Mouse (Mus musculus) liver, embryonic 13.5 days (tissue): ENCODE results near the gene Adam19. TPM values are rescaled to one million over a fixed set of nuclear protein-coding genes. Genes with fewer than 3 reads are reported as not detected.

Experiments
- ATAC-seq: fragments of 200-750 bp; cut with Nextera tagmentation; 2 replicates; pipeline ENCODE4 v1.8.0; 2017; ENCODE audit warnings: low read depth, mild to moderate bottlenecking, moderate number of reproducible peaks, moderate library complexity
- DNase-seq: peaks from one replicate; pipeline ENCODE4 v3.0.0; 2022
- H3K27ac ChIP-seq: fragments of 300-500 bp; sonication (generic); 2 replicates; pipeline ENCODE4 v1.5.1; 2015; ENCODE audit warnings: moderate library complexity, mild to moderate bottlenecking, inconsistent platforms
- H3K27me3 ChIP-seq: fragments of 300-500 bp; sonication (generic); 2 replicates; pipeline ENCODE4 v1.6.1; 2015; ENCODE audit warnings: mild to moderate bottlenecking, inconsistent platforms
- H3K36me3 ChIP-seq: fragments of 300-500 bp; sonication (generic); 2 replicates; pipeline ENCODE4 v1.6.1; 2015; ENCODE audit warnings: mild to moderate bottlenecking, inconsistent platforms
- H3K4me1 ChIP-seq: fragments of 300-500 bp; sonication (generic); replicated peaks from 2 replicates; pipeline ENCODE4 v1.6.1; 2015; ENCODE audit warnings: inconsistent platforms
- H3K4me2 ChIP-seq: fragments of 300-500 bp; sonication (generic); 2 replicates; pipeline ENCODE4 v1.6.1; 2015; ENCODE audit warnings: inconsistent platforms, mild to moderate bottlenecking, moderate library complexity
- H3K4me3 ChIP-seq: fragments of 300-500 bp; sonication (generic); replicated peaks from 2 replicates; pipeline ENCODE4 v1.5.1; 2015; ENCODE audit warnings: mild to moderate bottlenecking, inconsistent platforms
- H3K9ac ChIP-seq: fragments of 300-500 bp; sonication (generic); 2 replicates; pipeline ENCODE4 v1.6.1; 2015; ENCODE audit warnings: mild to moderate bottlenecking, inconsistent platforms
- H3K9me3 ChIP-seq: fragments of 300-500 bp; sonication (generic); replicated peaks from 2 replicates; pipeline ENCODE4 v1.6.1; 2016; ENCODE audit warnings: inconsistent platforms
- WGBS: fragments of 180-500 bp; shearing (Covaris S2); methylation state at CpG from one replicate; pipeline ENCODE4 v1.1.7; 2015; ENCODE audit not compliant: insufficient replicate concordance; 5-methylcytosine and 5-hydroxymethylcytosine counted together
- microRNA-seq: library from miRNA; unstranded; fragments of <30 nt; microRNA quantifications from one replicate; pipeline ENCODE4, GENCODE M21; 2016
- polyA plus RNA-seq: library from polyadenylated mRNA; unstranded; fragments of >200 nt; fragmentation: Nextera tagmentation; extraction: Ambion mirVana; gene quantifications from 2 replicates; pipeline ENCODE4 v1.2.1, GENCODE M21; 2015

The Adam19 gene
- polyA plus RNA-seq, 1 experiment from 2014 or later = 1.1 TPM

- DNase-seq (no peak), ATAC-seq (no peak)
- Histone ChIP-seq H3K27ac (no peak overlapping the region), H3K4me2 (no peak overlapping the region), H3K9me3 (no peaks in the 10 kb centered on the region), H3K36me3 (no peaks in the 10 kb centered on the region), H3K4me1 (no peaks in the 10 kb centered on the region), H3K9ac (no peak overlapping the region), H3K27me3 (no peaks in the 10 kb centered on the region), H3K4me3 (no peak overlapping the region)
- WGBS = 41% methylated on average over 2 of the region's 2 CpGs
These were observed 132.5 kb downstream of the Adam19 start for GRCm38 (mm10) chr11:46188283-46188682.

GRCm38 (mm10) chr11:46194175-46194574 lies 138.4 kb downstream of the Adam19 start:
- DNase-seq (no peak), ATAC-seq (no peak)
- no peak overlapping the region for H3K9ac ChIP-seq
- no peak overlapping the region for H3K4me3 ChIP-seq
- H3K4me1 ChIP-seq = no peaks in the 10 kb centered on the region; the same call in 1 of the 2 replicates
- 64% methylated on average over 4 of the region's 4 CpGs for WGBS
- no peak overlapping the region for H3K27ac ChIP-seq
- H3K36me3 ChIP-seq = no peaks in the 10 kb centered on the region
- no peaks in the 10 kb centered on the region for H3K27me3 ChIP-seq
- no peak overlapping the region for H3K4me2 ChIP-seq
- no peaks in the 10 kb centered on the region for H3K9me3 ChIP-seq

Small RNA genes lying within 50 kb of the gene (microRNA-seq; reads per million reads assigned to microRNA genes)
- gene Mir7239 = not detected
- not detected for gene Mir8100

Other genes with a start within 250 kb of the Adam19 start
- 57.4 and 71.8 TPM in 2 replicates for gene Clint1, start 203.9 kb upstream of the Adam19 start, polyA plus RNA-seq
- 3.3 and 3.6 TPM in 2 replicates for gene Lsm11, start 111.1 kb upstream of the Adam19 start, polyA plus RNA-seq
- 10.3 and 12.0 TPM in 2 replicates for gene Thg1l, start 100.5 kb upstream of the Adam19 start, polyA plus RNA-seq
- 0.05 TPM in 1 of 2 replicates, not detected in the other for gene Sox30, start 75.7 kb upstream of the Adam19 start, polyA plus RNA-seq
- 3.0 and 3.3 TPM in 2 replicates for gene Gm12166, start 3.7 kb upstream of the Adam19 start, polyA plus RNA-seq
- gene Nipal4, start 110.5 kb downstream of the Adam19 start, polyA plus RNA-seq = 0.06 and 0.08 TPM in 2 replicates
- 0.03 and 0.05 TPM in 2 replicates for gene Fndc9, start 179.5 kb downstream of the Adam19 start, polyA plus RNA-seq